Mouse (Mus musculus) C2C12 (cell line): ENCODE data around the gene Zfp9.

Source experiments
- CTCF ChIP-seq: IDR thresholded peaks from one replicate; pipeline ENCODE4 v1.5.1; 2011; ENCODE audit not compliant: control insufficient read depth, insufficient read depth, insufficient read length
- MYOG ChIP-seq: IDR thresholded peaks from one replicate; pipeline ENCODE4 v1.6.1; 2011; ENCODE audit not compliant: control insufficient read depth, insufficient read length; ENCODE audit errors: extremely low read depth

DNA sequence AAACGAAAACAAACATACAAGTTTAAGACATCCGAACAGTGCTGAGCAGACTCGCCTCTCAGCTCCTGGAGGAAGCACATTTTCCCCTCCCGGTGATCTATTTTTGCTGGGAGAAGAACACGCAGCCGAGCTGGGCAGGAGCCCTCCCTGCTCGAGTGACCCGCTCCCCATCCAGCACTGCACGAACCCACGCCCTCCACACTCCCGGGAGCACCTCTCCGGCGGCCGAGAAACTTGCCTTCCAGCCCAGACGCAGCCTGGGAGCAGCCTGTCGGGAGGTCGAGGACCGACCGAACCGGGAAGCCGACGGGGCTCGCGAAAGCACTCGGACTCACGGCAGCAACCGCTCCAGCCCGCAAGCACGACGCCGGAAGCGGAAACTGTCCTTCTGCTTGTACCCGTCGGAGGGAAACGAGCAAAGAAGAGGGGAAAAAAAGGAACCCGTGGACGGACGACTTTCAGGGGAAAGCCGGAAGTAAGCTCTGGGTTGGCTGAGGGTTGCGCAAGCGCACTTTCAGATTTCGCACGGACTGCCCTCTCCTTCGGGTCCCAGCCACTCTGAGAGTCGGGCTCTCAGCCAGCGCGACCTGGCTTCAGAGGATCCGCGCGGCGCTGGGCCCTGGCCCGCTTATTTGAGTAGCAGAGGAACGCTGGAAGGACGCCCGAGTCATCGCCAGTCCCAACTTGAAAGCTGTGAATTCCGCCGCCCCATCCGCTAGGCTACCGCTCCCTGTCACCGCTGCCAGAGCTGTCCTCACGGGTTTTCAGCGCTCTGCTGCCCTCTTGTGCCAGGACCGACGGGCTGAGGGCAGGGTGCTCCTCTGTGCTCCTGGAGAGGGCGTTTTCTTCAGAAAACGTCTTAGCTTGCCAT is 59.8 kb downstream of the Zfp9 start, which contains the start of gene Bms1:
- peak; percentile 94 for TF ChIP-seq CTCF
- TF ChIP-seq MYOG = no peak
